Comparison of ENCODE assay signal across 9 mouse cellular contexts in the genomic region with DNA sequence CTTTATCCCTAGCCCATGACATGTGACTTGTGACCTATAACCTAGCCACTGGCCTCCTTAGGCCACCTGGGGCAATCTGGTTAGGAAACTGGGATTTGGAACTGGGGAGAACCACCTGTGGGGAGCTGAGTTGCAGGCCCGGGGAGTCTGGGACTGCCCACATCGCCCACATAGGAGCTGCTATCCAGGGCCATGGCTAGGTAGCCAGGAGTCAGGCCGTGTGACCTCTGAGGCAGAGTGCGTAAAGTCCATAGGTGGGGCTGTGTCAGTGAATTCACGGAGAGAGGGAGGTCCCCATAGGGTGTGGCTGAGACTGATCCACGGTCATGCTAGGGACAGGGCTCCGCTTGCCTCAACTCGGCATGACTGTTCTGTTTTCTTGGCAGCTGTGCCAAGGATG.
DNase-seq lines count a peak whose midpoint lies in the region; ATAC-seq and TF ChIP-seq lines count a peak whose summit lies in the region.
"Had no signal": no experiment of that assay in that cellular context is flagged by ENCODE, and none has a peak within 500 bp of the region (broad histone marks: within the 10 kb centered on the region; RNA-seq: fewer than 3 reads in every experiment).

No protein-coding gene starts in this region.

- 0 out of 2 replicates have a peak, but pooled peaks have one; percentile 26 for ATAC-seq in intestine, postnatal 0 days
- ATAC-seq in intestine, embryonic 15.5 days, result no peak
- ATAC-seq in limb, embryonic 15.5 days (ENCODE audit: insufficient number of reproducible peaks, low FRiP score, low TSS enrichment, low read depth), result no peak
- ATAC-seq in forebrain, embryonic 11.5 days (replicated peaks; ENCODE audit: low FRiP score), result no peak

- no peak overlapping the region for H3K9ac ChIP-seq in intestine, postnatal 0 days (ENCODE audit: low read depth, low read length)
- no peak overlapping the region for H3K9ac ChIP-seq in intestine, embryonic 15.5 days
- H3K9ac ChIP-seq in limb, embryonic 15.5 days, result no peak overlapping the region
- no peak overlapping the region for H3K9ac ChIP-seq in forebrain, embryonic 11.5 days (ENCODE audit: low read length)

- TF ChIP-seq CTCF in cerebellum, adult 2 months (IDR thresholded peaks at IDR 0.05; ENCODE audit: borderline replicate concordance, insufficient read depth, low read depth, low read length), result no peak
- no peak for TF ChIP-seq CTCF in intestine, postnatal 0 days (IDR thresholded peaks at IDR 0.05; ENCODE audit: low read depth)
- no peak for TF ChIP-seq CTCF in E14TG2a.4 (conservative IDR thresholded peaks at IDR 0.05; ENCODE audit: low read length)

- H3K27ac ChIP-seq in cerebellum, adult 2 months (ENCODE audit: insufficient read depth, low read length), result no peak overlapping the region
- no peak overlapping the region for H3K27ac ChIP-seq in intestine, postnatal 0 days (ENCODE audit: low read depth, low read length)
- no peak overlapping the region for H3K27ac ChIP-seq in intestine, embryonic 15.5 days
- H3K27ac ChIP-seq in limb, embryonic 15.5 days, result peak overlapping the region; percentile 22; the same call in 1 of the 2 replicates
- no peak overlapping the region for H3K27ac ChIP-seq in forebrain, embryonic 11.5 days (ENCODE audit: low read depth, low read length)
- H3K27ac ChIP-seq: macrophage had no signal

- H3K4me3 ChIP-seq in cerebellum, adult 2 months (replicated peaks; ENCODE audit: insufficient read depth, low read depth, low read length), result no peak overlapping the region
- H3K4me3 ChIP-seq in intestine, postnatal 0 days (ENCODE audit: low read depth, low read length), result no peak overlapping the region
- H3K4me3 ChIP-seq in intestine, embryonic 15.5 days (replicated peaks), result no peak overlapping the region
- H3K4me3 ChIP-seq in E14TG2a.4 (replicated peaks; ENCODE audit: low read length), result peak overlapping the region; percentile 61
- no peak overlapping the region for H3K4me3 ChIP-seq in limb, embryonic 15.5 days
- no peak overlapping the region for H3K4me3 ChIP-seq in forebrain, embryonic 11.5 days (ENCODE audit: low read depth, low read length)

- peaks cover 20% of the 10 kb centered on the region for H3K4me1 ChIP-seq in cerebellum, adult 2 months (ENCODE audit: control insufficient read depth, insufficient read depth, low read length)
- H3K4me1 ChIP-seq in intestine, postnatal 0 days (replicated peaks; ENCODE audit: control insufficient read depth, insufficient read depth, low read length), result no peaks in the 10 kb centered on the region
- peaks cover 52% of the 10 kb centered on the region for H3K4me1 ChIP-seq in intestine, embryonic 15.5 days (replicated peaks)
- peaks cover 24% of the 10 kb centered on the region for H3K4me1 ChIP-seq in E14TG2a.4 (replicated peaks; ENCODE audit: low read depth, low read length)
- H3K4me1 ChIP-seq in limb, embryonic 15.5 days, result peaks cover 77% of the 10 kb centered on the region
- no peaks in the 10 kb centered on the region for H3K4me1 ChIP-seq in forebrain, embryonic 11.5 days (replicated peaks; ENCODE audit: control insufficient read depth, insufficient read depth, low read length)

- H3K9me3 ChIP-seq in intestine, postnatal 0 days (ENCODE audit: control insufficient read depth), result no peaks in the 10 kb centered on the region
- no peaks in the 10 kb centered on the region for H3K9me3 ChIP-seq in intestine, embryonic 15.5 days
- no peaks in the 10 kb centered on the region for H3K9me3 ChIP-seq in E14TG2a.4 (ENCODE audit: low read length)
- no peaks in the 10 kb centered on the region for H3K9me3 ChIP-seq in limb, embryonic 15.5 days
- H3K9me3 ChIP-seq in forebrain, embryonic 11.5 days (ENCODE audit: control insufficient read depth, low read length), result no peaks in the 10 kb centered on the region

- peak; percentile 14 for DNase-seq in cerebellum, adult 9-11 months
- no peak for DNase-seq in cerebellum, adult 2 months
- no peak for DNase-seq in forebrain, embryonic 11.5 days (ENCODE audit: low spot score)
- DNase-seq in frontal cortex, postnatal 25 days (ENCODE audit: low spot score in 2 of 2), result no peak

- H3K27me3 ChIP-seq in cerebellum, adult 2 months (ENCODE audit: control insufficient read depth, insufficient read depth, low read length), result no peaks in the 10 kb centered on the region
- H3K27me3 ChIP-seq in intestine, postnatal 0 days (replicated peaks; ENCODE audit: control insufficient read depth, insufficient read depth, low read length), result no peaks in the 10 kb centered on the region
- H3K27me3 ChIP-seq in intestine, embryonic 15.5 days (replicated peaks), result no peaks in the 10 kb centered on the region
- peaks cover 26% of the 10 kb centered on the region for H3K27me3 ChIP-seq in E14TG2a.4 (ENCODE audit: insufficient read depth, low read length)
- H3K27me3 ChIP-seq in limb, embryonic 15.5 days, result no peaks in the 10 kb centered on the region
- no peaks in the 10 kb centered on the region; the same call in 1 of the 2 replicates for H3K27me3 ChIP-seq in forebrain, embryonic 11.5 days (ENCODE audit: control insufficient read depth, insufficient read depth, low read length)

- WGBS in cerebellum, adult 2 months, result 66% methylated on average over 8 of the region's 8 CpGs
- WGBS in intestine, postnatal 0 days, result 42% methylated on average over 8 of the region's 8 CpGs
- 71% methylated on average over 8 of the region's 8 CpGs for WGBS in intestine, embryonic 15.5 days
- 58% methylated on average over 8 of the region's 8 CpGs for WGBS in limb, embryonic 15.5 days
- WGBS in forebrain, embryonic 11.5 days, result 80% methylated on average over 8 of the region's 8 CpGs

- TF ChIP-seq POLR2A in cerebellum, adult 2 months (IDR thresholded peaks at IDR 0.05; ENCODE audit: borderline replicate concordance, insufficient read depth, low read length), result no peak

- no peaks in the 10 kb centered on the region for H3K36me3 ChIP-seq in intestine, postnatal 0 days (ENCODE audit: control insufficient read depth, insufficient read depth)
- H3K36me3 ChIP-seq in intestine, embryonic 15.5 days, result no peaks in the 10 kb centered on the region
- H3K36me3 ChIP-seq in E14TG2a.4 (ENCODE audit: insufficient read depth, low read length), result no peaks in the 10 kb centered on the region
- H3K36me3 ChIP-seq in limb, embryonic 15.5 days, result no peaks in the 10 kb centered on the region
- H3K36me3 ChIP-seq in forebrain, embryonic 11.5 days (ENCODE audit: control insufficient read depth, insufficient read depth, low read length), result no peaks in the 10 kb centered on the region

- H3K4me2 ChIP-seq in intestine, postnatal 0 days (replicated peaks; ENCODE audit: low read depth), result no peak overlapping the region
- no peak overlapping the region for H3K4me2 ChIP-seq in intestine, embryonic 15.5 days (replicated peaks)
- H3K4me2 ChIP-seq in limb, embryonic 15.5 days, result no peak overlapping the region
- H3K4me2 ChIP-seq in forebrain, embryonic 11.5 days (ENCODE audit: low read depth, low read length, severe bottlenecking), result no peak overlapping the region
